Mouse (Mus musculus): ENCODE results near the gene Ydjc. TPM values are rescaled to one million over a fixed set of nuclear protein-coding genes. Genes with fewer than 3 reads are reported as not detected.
"Not testable (repeated sequence)": the region's sequence is repeated elsewhere in the genome, so short reads cannot be mapped to it uniquely, and the experiment has no call there.

The Ydjc gene
- polyA plus RNA-seq, 1 experiment from 2014 or later = 19.8 TPM

GRCm38 (mm10) chr16:17147391-17147929, 3.0 kb downstream of the Ydjc start:
- WGBS = under 1% methylated on average over 40 of the region's 41 CpGs
- peak overlapping the region; percentile 63 for H3K9ac ChIP-seq (ENCODE audit: low read length)
- peak overlapping the region; percentile 57 for H3K4me3 ChIP-seq (ENCODE audit: low read depth, low read length)
- H3K4me1 ChIP-seq (replicated peaks; ENCODE audit: control insufficient read depth, insufficient read depth) = 0 out of 2 replicates have a peak, but pooled peaks cover 4% of the 10 kb centered on the region
- no peaks in the 10 kb centered on the region for H3K9me3 ChIP-seq (ENCODE audit: control insufficient read depth, low read length)
- peak overlapping the region; percentile 98 for H3K4me2 ChIP-seq (replicated peaks; ENCODE audit: low read depth)
- H3K27me3 ChIP-seq (ENCODE audit: control insufficient read depth, insufficient read depth, low read length) = no peaks in the 10 kb centered on the region
- H3K27ac ChIP-seq (replicated peaks) = peak overlapping the region; percentile 67; the same call in 1 of the 2 replicates
- ATAC-seq (ENCODE audit: low FRiP score, low TSS enrichment) (peak; percentile 63), DNase-seq (ENCODE audit: low spot score) (peak; percentile 82)
- peaks cover 5% of the 10 kb centered on the region; the same call in 1 of the 2 replicates for H3K36me3 ChIP-seq (ENCODE audit: control insufficient read depth, insufficient read depth, low read length)
- TF ChIP-seq CTCF (IDR thresholded peaks at IDR 0.05; ENCODE audit: low read depth) (no peak), EP300 (optimal IDR thresholded peaks at IDR 0.05) (no peak)

DNA sequence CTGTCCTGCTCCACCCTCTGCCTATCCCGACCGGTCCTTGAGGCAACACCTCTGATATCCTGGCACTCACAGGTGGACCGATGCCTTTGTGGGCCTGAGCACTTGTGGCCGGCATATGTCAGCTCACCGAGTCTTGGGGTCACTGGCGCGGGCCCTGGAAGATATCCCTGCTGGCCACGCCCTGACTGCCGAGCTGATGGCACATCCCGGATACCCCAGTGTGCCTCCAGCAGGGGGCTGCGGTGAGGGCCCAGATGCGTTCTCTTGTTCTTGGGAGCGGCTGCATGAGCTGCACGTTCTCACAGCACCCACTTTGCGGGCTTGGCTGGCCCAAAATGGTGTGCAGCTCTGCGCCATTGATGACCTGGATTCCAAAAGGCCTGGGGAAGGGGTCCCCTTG, 3.7 kb downstream of the Ydjc start:
- WGBS = 21% methylated on average over 16 of the region's 16 CpGs
- H3K4me3 ChIP-seq (ENCODE audit: low read depth, low read length) = peak overlapping the region; percentile 57; the same call in 1 of the 2 replicates
- ATAC-seq (ENCODE audit: low FRiP score, low TSS enrichment) = 0 out of 2 replicates have a peak, but pooled peaks have one; percentile 30
- H3K4me2 ChIP-seq (replicated peaks; ENCODE audit: low read depth) = peak overlapping the region; percentile 98
- no peak overlapping the region for H3K27ac ChIP-seq (replicated peaks)
- peak overlapping the region; percentile 63; the same call in 1 of the 2 replicates for H3K9ac ChIP-seq (ENCODE audit: low read length)
- TF ChIP-seq CTCF (IDR thresholded peaks at IDR 0.05; ENCODE audit: low read depth) = peak; percentile 56
- no peak for TF ChIP-seq EP300 (optimal IDR thresholded peaks at IDR 0.05)
- H3K4me1 ChIP-seq (replicated peaks; ENCODE audit: control insufficient read depth, insufficient read depth) = 0 out of 2 replicates have a peak, but pooled peaks cover 4% of the 10 kb centered on the region
- DNase-seq (ENCODE audit: low spot score) = peak; percentile 50
- H3K27me3 ChIP-seq (ENCODE audit: control insufficient read depth, insufficient read depth, low read length) = no peaks in the 10 kb centered on the region
- peaks cover 9% of the 10 kb centered on the region for H3K36me3 ChIP-seq (ENCODE audit: control insufficient read depth, insufficient read depth, low read length)
- no peaks in the 10 kb centered on the region for H3K9me3 ChIP-seq (ENCODE audit: control insufficient read depth, low read length)

- no peak for TF ChIP-seq EP300 (optimal IDR thresholded peaks at IDR 0.05)
- no peak for TF ChIP-seq CTCF (IDR thresholded peaks at IDR 0.05; ENCODE audit: low read depth)
- DNase-seq (ENCODE audit: low spot score) (peak; percentile 48), ATAC-seq (ENCODE audit: low FRiP score, low TSS enrichment) (peak; percentile 73)
- WGBS = 79% methylated on average over 7 of the region's 7 CpGs
- H3K4me3 ChIP-seq (ENCODE audit: low read depth, low read length) = no peak overlapping the region
- no peaks in the 10 kb centered on the region for H3K9me3 ChIP-seq (ENCODE audit: control insufficient read depth, low read length)
- H3K27ac ChIP-seq (replicated peaks) = peak overlapping the region; percentile 69
- 0 out of 2 replicates have a peak, but pooled peaks cover 4% of the 10 kb centered on the region for H3K4me1 ChIP-seq (replicated peaks; ENCODE audit: control insufficient read depth, insufficient read depth)
- H3K4me2 ChIP-seq (replicated peaks; ENCODE audit: low read depth) = no peak overlapping the region
- H3K36me3 ChIP-seq (ENCODE audit: control insufficient read depth, insufficient read depth, low read length) = peaks cover 15% of the 10 kb centered on the region
- H3K9ac ChIP-seq (ENCODE audit: low read length) = no peak overlapping the region
- H3K27me3 ChIP-seq (ENCODE audit: control insufficient read depth, insufficient read depth, low read length) = no peaks in the 10 kb centered on the region
These were observed 6.3 kb downstream of the Ydjc start for GRCm38 (mm10) chr16:17150520-17151258.

DNA sequence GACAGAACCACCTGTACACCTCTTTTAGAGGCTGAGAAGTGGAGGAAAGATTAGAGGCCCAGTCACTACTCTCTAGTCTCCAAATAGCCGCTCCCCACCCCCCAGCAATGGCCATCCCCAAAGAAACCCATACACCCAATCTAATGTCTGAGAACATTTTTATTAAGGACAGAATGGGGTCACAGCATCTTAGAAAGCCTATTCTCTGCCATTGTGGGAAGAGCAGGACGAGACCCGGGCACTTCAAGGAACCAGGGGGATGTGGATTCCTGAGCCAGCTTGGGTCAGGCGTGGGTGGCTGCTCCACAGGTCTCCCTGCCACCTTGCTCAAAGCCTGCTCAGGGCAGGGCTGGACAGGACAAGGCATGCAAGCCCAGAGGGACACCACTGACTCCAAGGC, 7.5 kb downstream of the Ydjc start:
- Histone ChIP-seq H3K9ac (ENCODE audit: low read length) (no peak overlapping the region), H3K36me3 (ENCODE audit: control insufficient read depth, insufficient read depth, low read length) (peaks cover 15% of the 10 kb centered on the region), H3K4me1 (replicated peaks; ENCODE audit: control insufficient read depth, insufficient read depth) (0 out of 2 replicates have a peak, but pooled peaks cover 4% of the 10 kb centered on the region), H3K9me3 (ENCODE audit: control insufficient read depth, low read length) (no peaks in the 10 kb centered on the region), H3K4me3 (ENCODE audit: low read depth, low read length) (no peak overlapping the region), H3K27me3 (ENCODE audit: control insufficient read depth, insufficient read depth, low read length) (no peaks in the 10 kb centered on the region), H3K4me2 (replicated peaks; ENCODE audit: low read depth) (no peak overlapping the region), H3K27ac (replicated peaks) (no peak overlapping the region)
- WGBS = 96% methylated on average over 4 of the region's 4 CpGs
- DNase-seq (ENCODE audit: low spot score) (no peak), ATAC-seq (ENCODE audit: low FRiP score, low TSS enrichment) (no peak)
- TF ChIP-seq CTCF (IDR thresholded peaks at IDR 0.05; ENCODE audit: low read depth) = no peak
- no peak for TF ChIP-seq EP300 (optimal IDR thresholded peaks at IDR 0.05)

- no peak overlapping the region for H3K4me2 ChIP-seq (replicated peaks; ENCODE audit: low read depth)
- ATAC-seq (ENCODE audit: low FRiP score, low TSS enrichment) (no peak), DNase-seq (ENCODE audit: low spot score) (no peak)
- no peaks in the 10 kb centered on the region for H3K4me1 ChIP-seq (replicated peaks; ENCODE audit: control insufficient read depth, insufficient read depth)
- no peaks in the 10 kb centered on the region for H3K27me3 ChIP-seq (ENCODE audit: control insufficient read depth, insufficient read depth, low read length)
- peaks cover 20% of the 10 kb centered on the region for H3K36me3 ChIP-seq (ENCODE audit: control insufficient read depth, insufficient read depth, low read length)
- 92% methylated on average over 2 of the region's 2 CpGs for WGBS
- no peaks in the 10 kb centered on the region for H3K9me3 ChIP-seq (ENCODE audit: control insufficient read depth, low read length)
- no peak overlapping the region for H3K27ac ChIP-seq (replicated peaks)
- H3K4me3 ChIP-seq (ENCODE audit: low read depth, low read length) = no peak overlapping the region
- no peak overlapping the region for H3K9ac ChIP-seq (ENCODE audit: low read length)
- TF ChIP-seq EP300 (optimal IDR thresholded peaks at IDR 0.05) = no peak
- no peak for TF ChIP-seq CTCF (IDR thresholded peaks at IDR 0.05; ENCODE audit: low read depth)
These were observed 9.9 kb downstream of the Ydjc start for GRCm38 (mm10) chr16:17154346-17154745.

DNA sequence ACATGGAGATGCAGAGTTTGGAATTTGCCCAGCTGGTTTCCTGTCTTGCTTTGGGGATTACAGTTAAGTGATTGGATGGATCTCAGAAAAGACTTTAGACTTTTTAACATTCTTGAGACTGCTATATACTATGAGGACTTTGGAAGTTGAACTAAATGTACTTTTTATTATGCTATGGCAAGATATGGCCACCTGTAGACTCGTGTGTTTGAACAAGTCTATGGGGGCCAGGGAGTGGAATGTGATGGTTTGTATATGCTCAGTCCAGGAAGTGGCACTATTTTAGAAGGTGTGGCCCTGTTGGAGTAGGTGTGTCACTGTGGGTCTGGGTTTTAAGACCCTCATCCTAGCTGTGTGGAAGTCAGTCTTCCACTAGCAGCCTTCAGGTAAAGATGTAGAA, 21.1 kb downstream of the Ydjc start:
- not testable (repeated sequence) for H3K4me1 ChIP-seq (replicated peaks; ENCODE audit: control insufficient read depth, insufficient read depth); H3K27me3 ChIP-seq (ENCODE audit: control insufficient read depth, insufficient read depth, low read length); ATAC-seq (ENCODE audit: low FRiP score, low TSS enrichment); H3K9me3 ChIP-seq (ENCODE audit: control insufficient read depth, low read length); H3K4me2 ChIP-seq (replicated peaks; ENCODE audit: low read depth); H3K4me3 ChIP-seq (ENCODE audit: low read depth, low read length); H3K27ac ChIP-seq (replicated peaks); H3K36me3 ChIP-seq (ENCODE audit: control insufficient read depth, insufficient read depth, low read length); DNase-seq (ENCODE audit: low spot score); H3K9ac ChIP-seq (ENCODE audit: low read length)
- 67% methylated on average over 1 of the region's 1 CpGs for WGBS
